Mouse (Mus musculus) thymus, adult 2 months (tissue): ENCODE measurements around the gene Smyd5.

ENCODE experiments used
- CTCF ChIP-seq: fragments of 200-500 bp; IDR thresholded peaks from 2 replicates; pipeline ENCODE4 v1.5.1; 2012; ENCODE audit warnings: mild to moderate bottlenecking, control low read depth, low read length, moderate library complexity, borderline replicate concordance; ENCODE audit not compliant: control insufficient read depth, poor library complexity, insufficient read depth; ENCODE audit errors: extremely low read depth
- POLR2A ChIP-seq: fragments of 200-500 bp; IDR thresholded peaks from 2 replicates; pipeline ENCODE4 v1.6.1; 2012; ENCODE audit warnings: mild to moderate bottlenecking, low read length, control low read depth, moderate library complexity; ENCODE audit not compliant: control insufficient read depth, poor library complexity, insufficient read depth; ENCODE audit errors: extremely low read depth

DNA sequence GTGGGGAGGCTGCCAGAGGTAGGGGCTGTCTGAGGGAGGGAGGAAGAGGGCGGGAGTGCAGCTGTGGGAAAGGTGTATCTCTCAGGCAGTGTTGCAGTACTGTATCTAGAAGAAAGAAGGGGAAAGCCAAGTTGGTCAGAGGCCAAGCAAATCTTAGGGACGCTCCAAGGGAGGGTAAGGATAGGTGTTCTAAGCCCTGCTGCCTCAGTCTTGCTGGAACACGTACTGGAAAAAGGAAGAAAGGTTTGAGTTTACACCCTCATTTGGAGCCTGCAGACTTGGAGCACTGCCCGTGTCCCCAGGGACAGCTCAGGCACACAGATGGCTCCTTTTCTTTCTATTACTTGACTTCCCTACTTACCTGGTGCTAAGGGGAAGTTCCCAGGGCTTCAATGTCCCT is 9.4 kb downstream of the Smyd5 start:
- TF ChIP-seq CTCF (no peak), POLR2A (no peak)
